ENCODE assay signal across 9 mouse cellular contexts in genomic region chr12:69908511-69908900, GRCm38 (mm10). TPM values are rescaled to one million over a fixed set of nuclear protein-coding genes. Genes with fewer than 3 reads are reported as not detected.
A peak's percentile ranks its signal among the peaks of the same experiment; 100 is the strongest.
DNase-seq lines count a peak whose midpoint lies in the region; ATAC-seq and TF ChIP-seq lines count a peak whose summit lies in the region.
"Had no signal": no experiment of that assay in that cellular context is flagged by ENCODE, and none has a peak within 500 bp of the region (broad histone marks: within the 10 kb centered on the region; RNA-seq: fewer than 3 reads in every experiment).

No protein-coding gene starts in this region.

- TF ChIP-seq CTCF in liver, embryonic 14.5 days (IDR thresholded peaks at IDR 0.05; ENCODE audit: low read depth), result no peak

- intact Hi-C loops in gastrocnemius, postnatal 14 days (cut with DNase I; ENCODE audit: low total_unique reads), result no loop called here

- no peaks in the 10 kb centered on the region for H3K27me3 ChIP-seq in kidney, embryonic 16.5 days (ENCODE audit: insufficient read depth, low read length)
- H3K27me3 ChIP-seq in embryonic facial prominence, embryonic 12.5 days, result no peaks in the 10 kb centered on the region
- no peaks in the 10 kb centered on the region for H3K27me3 ChIP-seq in intestine, embryonic 16.5 days (replicated peaks; ENCODE audit: control insufficient read depth, insufficient read depth, low read length)
- peaks cover 10% of the 10 kb centered on the region for H3K27me3 ChIP-seq in liver, embryonic 14.5 days (ENCODE audit: control insufficient read depth, insufficient read depth, low read length)

- H3K4me3 ChIP-seq in kidney, embryonic 16.5 days (ENCODE audit: low read length), result peak overlapping the region; percentile 40
- H3K4me3 ChIP-seq in embryonic facial prominence, embryonic 12.5 days, result peak overlapping the region; percentile 37
- peak overlapping the region; percentile 37 for H3K4me3 ChIP-seq in intestine, embryonic 16.5 days (ENCODE audit: low read length)
- no peak overlapping the region for H3K4me3 ChIP-seq in liver, embryonic 14.5 days (ENCODE audit: insufficient read depth in 1 of 2, low read depth in 2 of 2, low read length in 2 of 2)

- no peak for DNase-seq in kidney, postnatal 10 days
- no peak for DNase-seq in liver, embryonic 14.5 days (ENCODE audit: low read depth in 3 of 3, low spot score in 3 of 3)
- DNase-seq in right cerebral cortex, postnatal 4 days, result peak; percentile 76
- no peak for DNase-seq in gastrocnemius, postnatal 14 days
- DNase-seq in natural killer cell, adult 2 months (ENCODE audit: low spot score in 2 of 2), result no peak

- H3K4me1 ChIP-seq in kidney, embryonic 16.5 days (ENCODE audit: insufficient read depth, low read length), result peaks cover 15% of the 10 kb centered on the region; the same call in 1 of the 2 replicates
- peaks cover 14% of the 10 kb centered on the region for H3K4me1 ChIP-seq in embryonic facial prominence, embryonic 12.5 days
- H3K4me1 ChIP-seq in intestine, embryonic 16.5 days (ENCODE audit: control insufficient read depth, insufficient read depth, low read length), result peaks cover 5% of the 10 kb centered on the region; the same call in 1 of the 2 replicates
- peaks cover 0 to 5% of the 10 kb centered on the region in 2 experiments; a peak in 1 of 4 replicates for H3K4me1 ChIP-seq in liver, embryonic 14.5 days (replicated peaks; ENCODE audit: control insufficient read depth in 2 of 2, insufficient read depth in 2 of 2, low read length in 1 of 2)

- H3K27ac ChIP-seq in kidney, embryonic 16.5 days (ENCODE audit: low read length), result no peak overlapping the region
- H3K27ac ChIP-seq in embryonic facial prominence, embryonic 12.5 days, result peak overlapping the region; percentile 26; the same call in 1 of the 2 replicates
- no peak overlapping the region for H3K27ac ChIP-seq in intestine, embryonic 16.5 days (ENCODE audit: low read length)
- H3K27ac ChIP-seq in liver, embryonic 14.5 days, result no peak overlapping the region

- 32% methylated on average over 18 of the region's 19 CpGs for WGBS in kidney, embryonic 16.5 days
- WGBS in embryonic facial prominence, embryonic 12.5 days, result 28% methylated on average over 19 of the region's 19 CpGs
- 40% methylated on average over 19 of the region's 19 CpGs for WGBS in intestine, embryonic 16.5 days
- 36% methylated on average over 19 of the region's 19 CpGs for WGBS in liver, embryonic 14.5 days (ENCODE audit: insufficient replicate concordance)

- no peaks in the 10 kb centered on the region for H3K36me3 ChIP-seq in kidney, embryonic 16.5 days (ENCODE audit: insufficient read depth, low read length)
- no peaks in the 10 kb centered on the region for H3K36me3 ChIP-seq in embryonic facial prominence, embryonic 12.5 days
- no peaks in the 10 kb centered on the region for H3K36me3 ChIP-seq in intestine, embryonic 16.5 days (ENCODE audit: control insufficient read depth, insufficient read depth, low read length)
- no peaks in the 10 kb centered on the region for H3K36me3 ChIP-seq in liver, embryonic 14.5 days (replicated peaks; ENCODE audit: control insufficient read depth, insufficient read depth, low read depth)
- H3K36me3 ChIP-seq: G1E had no signal

- peak overlapping the region; percentile 49 for H3K9ac ChIP-seq in kidney, embryonic 16.5 days (replicated peaks; ENCODE audit: low read length)
- H3K9ac ChIP-seq in embryonic facial prominence, embryonic 12.5 days, result no peak overlapping the region
- H3K9ac ChIP-seq in intestine, embryonic 16.5 days (ENCODE audit: low read depth, low read length), result peak overlapping the region; percentile 53; the same call in 1 of the 2 replicates
- no peak overlapping the region for H3K9ac ChIP-seq in liver, embryonic 14.5 days (replicated peaks)

- ATAC-seq in kidney, embryonic 16.5 days (ENCODE audit: low FRiP score, low TSS enrichment), result peak; percentile 31; the same call in 1 of the 2 replicates
- ATAC-seq in embryonic facial prominence, embryonic 12.5 days (ENCODE audit: insufficient number of reproducible peaks, insufficient read depth, low FRiP score, low TSS enrichment), result no peak
- ATAC-seq in intestine, embryonic 16.5 days, result no peak
- ATAC-seq in liver, embryonic 14.5 days (ENCODE audit: insufficient read depth), result no peak

- peak overlapping the region; percentile 61 for H3K4me2 ChIP-seq in kidney, embryonic 16.5 days (replicated peaks; ENCODE audit: low read depth, low read length)
- peak overlapping the region; percentile 67 for H3K4me2 ChIP-seq in embryonic facial prominence, embryonic 12.5 days (replicated peaks)
- H3K4me2 ChIP-seq in intestine, embryonic 16.5 days (ENCODE audit: low read depth, low read length), result peak overlapping the region; percentile 51; the same call in 1 of the 2 replicates
- peak overlapping the region; percentile 58 for H3K4me2 ChIP-seq in liver, embryonic 14.5 days (ENCODE audit: low read depth)

- no peaks in the 10 kb centered on the region for H3K9me3 ChIP-seq in kidney, embryonic 16.5 days (ENCODE audit: low read length)
- H3K9me3 ChIP-seq in embryonic facial prominence, embryonic 12.5 days, result no peaks in the 10 kb centered on the region
- H3K9me3 ChIP-seq in intestine, embryonic 16.5 days (ENCODE audit: control insufficient read depth, low read length), result no peaks in the 10 kb centered on the region
- H3K9me3 ChIP-seq in liver, embryonic 14.5 days (ENCODE audit: control insufficient read depth, low read length), result no peaks in the 10 kb centered on the region
- H3K9me3 ChIP-seq: G1E had no signal

- no peak for TF ChIP-seq EP300 in liver, embryonic 14.5 days (IDR thresholded peaks at IDR 0.05; ENCODE audit: low read depth)

RNA-seq across cellular contexts. Expression of gene Map4k5, which starts 15.5 kb away (rescaled TPM):
- polyA plus RNA-seq in kidney, embryonic 16.5 days (2015; fragmentation: Nextera tagmentation; extraction: Ambion mirVana), result 31.5 and 32.6 TPM in 2 replicates
- polyA plus RNA-seq in embryonic facial prominence, embryonic 12.5 days (2016; fragmentation: Nextera tagmentation; extraction: Ambion mirVana), result 48.7 and 49.2 TPM in 2 replicates
- 14.2 and 17.0 TPM in 2 replicates for polyA plus RNA-seq in intestine, embryonic 16.5 days (2015; fragmentation: Nextera tagmentation; extraction: Ambion mirVana)
- polyA plus RNA-seq in liver, embryonic 14.5 days (2012; rRNA removed), result 9.8 and 13.6 TPM in 2 replicates
- 26.9 and 30.7 TPM in 2 replicates for polyA plus RNA-seq in liver, embryonic 14.5 days (2014; fragmentation: Nextera tagmentation; extraction: Ambion mirVana)
- 10 to 100 TPM; 20.3 to 21.3 TPM for total RNA-seq in gastrocnemius, postnatal 14 days (2021)

RNA-seq across cellular contexts. Expression of gene Atl1, which starts 16.1 kb away (rescaled TPM):
- polyA plus RNA-seq in kidney, embryonic 16.5 days (2015; fragmentation: Nextera tagmentation; extraction: Ambion mirVana), result 4.7 and 5.7 TPM in 2 replicates
- polyA plus RNA-seq in embryonic facial prominence, embryonic 12.5 days (2016; fragmentation: Nextera tagmentation; extraction: Ambion mirVana), result 9.4 and 14.2 TPM in 2 replicates
- polyA plus RNA-seq in intestine, embryonic 16.5 days (2015; fragmentation: Nextera tagmentation; extraction: Ambion mirVana), result 5.1 and 5.4 TPM in 2 replicates
- 0.43 and 0.73 TPM in 2 replicates for polyA plus RNA-seq in liver, embryonic 14.5 days (2012; rRNA removed)
- 1.1 and 2.1 TPM in 2 replicates for polyA plus RNA-seq in liver, embryonic 14.5 days (2014; fragmentation: Nextera tagmentation; extraction: Ambion mirVana)
- 1 to 10 TPM; 1.3 to 2.7 TPM for total RNA-seq in gastrocnemius, postnatal 14 days (2021)

Comparison
In these comparisons a context has a peak if more than half of its experiments do, and no peak if none do; other contexts are left out.
1. H3K4me3 ChIP-seq: peak in kidney, embryonic 16.5 days (single experiment), embryonic facial prominence, embryonic 12.5 days (single experiment) and intestine, embryonic 16.5 days (single experiment); none in liver, embryonic 14.5 days (0 of 2).
2. H3K9ac ChIP-seq: peak in kidney, embryonic 16.5 days (single experiment) and intestine, embryonic 16.5 days (single experiment); none in embryonic facial prominence, embryonic 12.5 days (single experiment) and liver, embryonic 14.5 days (single experiment).
3. Peak in every context shown above with its lines, with median percentiles within 50 percentile points of each other: H3K4me2 ChIP-seq.